Mouse (Mus musculus): ENCODE measurements at regions not wholly inside any gene's neighbourhood (a gene's known extent, or its start where the extent isn't known, plus 50 kb on each side); places are given as distances from the start of the nearest gene placed in this dataset.

GRCm38 (mm10) chr1:154126487-154126886 is 74.5 kb upstream of the Zfp648 start:
- no peaks in the 10 kb centered on the region for H3K9me3 ChIP-seq (ENCODE audit: control insufficient read depth, low read length)
- H3K27me3 ChIP-seq (replicated peaks; ENCODE audit: control insufficient read depth, insufficient read depth, low read length) = no peaks in the 10 kb centered on the region
- H3K36me3 ChIP-seq (ENCODE audit: control insufficient read depth, insufficient read depth, low read length) = no peaks in the 10 kb centered on the region
- no peak overlapping the region for H3K9ac ChIP-seq (ENCODE audit: low read depth, low read length)
- H3K27ac ChIP-seq (ENCODE audit: low read depth, low read length) = no peak overlapping the region
- no peak overlapping the region for H3K4me2 ChIP-seq
- H3K4me1 ChIP-seq (replicated peaks; ENCODE audit: control insufficient read depth, insufficient read depth, low read length) = no peaks in the 10 kb centered on the region
- no peak for DNase-seq (ENCODE audit: low spot score)
- H3K4me3 ChIP-seq (ENCODE audit: low read depth, low read length) = no peak overlapping the region
- no peak for ATAC-seq (replicated peaks; ENCODE audit: low FRiP score)
- WGBS = 61% methylated on average over 4 of the region's 4 CpGs

DNA sequence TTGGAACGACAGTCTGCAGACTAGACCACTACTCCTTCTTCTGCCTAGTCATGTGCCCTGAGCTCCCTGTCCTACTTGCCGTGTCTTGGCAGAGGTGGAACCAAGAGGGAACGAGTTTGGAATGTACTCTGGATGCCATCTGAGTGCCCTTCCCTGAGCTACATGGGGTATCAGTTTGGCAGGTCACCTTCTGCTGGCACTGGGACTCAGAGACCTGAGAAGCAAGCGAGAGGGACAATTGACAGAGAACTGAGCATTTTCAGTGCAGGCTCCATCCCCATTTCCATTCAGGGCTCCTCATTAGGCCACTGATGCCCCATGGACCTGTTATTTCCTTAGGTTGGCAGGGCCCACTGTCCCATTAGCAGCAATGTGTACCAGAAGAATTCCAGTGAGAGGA is 61.5 kb upstream of the Zfp648 start:
- ATAC-seq (replicated peaks; ENCODE audit: low FRiP score) = no peak
- H3K27ac ChIP-seq (ENCODE audit: low read depth, low read length) = no peak overlapping the region
- no peak for DNase-seq (ENCODE audit: low spot score)
- H3K4me1 ChIP-seq (replicated peaks; ENCODE audit: control insufficient read depth, insufficient read depth, low read length) = no peaks in the 10 kb centered on the region
- no peaks in the 10 kb centered on the region for H3K9me3 ChIP-seq (ENCODE audit: control insufficient read depth, low read length)
- no peaks in the 10 kb centered on the region for H3K27me3 ChIP-seq (replicated peaks; ENCODE audit: control insufficient read depth, insufficient read depth, low read length)
- H3K4me2 ChIP-seq = no peak overlapping the region
- H3K36me3 ChIP-seq (ENCODE audit: control insufficient read depth, insufficient read depth, low read length) = no peaks in the 10 kb centered on the region
- H3K9ac ChIP-seq (ENCODE audit: low read depth, low read length) = no peak overlapping the region
- WGBS = 68% methylated on average over 4 of the region's 4 CpGs
- H3K4me3 ChIP-seq (ENCODE audit: low read depth, low read length) = no peak overlapping the region

DNA sequence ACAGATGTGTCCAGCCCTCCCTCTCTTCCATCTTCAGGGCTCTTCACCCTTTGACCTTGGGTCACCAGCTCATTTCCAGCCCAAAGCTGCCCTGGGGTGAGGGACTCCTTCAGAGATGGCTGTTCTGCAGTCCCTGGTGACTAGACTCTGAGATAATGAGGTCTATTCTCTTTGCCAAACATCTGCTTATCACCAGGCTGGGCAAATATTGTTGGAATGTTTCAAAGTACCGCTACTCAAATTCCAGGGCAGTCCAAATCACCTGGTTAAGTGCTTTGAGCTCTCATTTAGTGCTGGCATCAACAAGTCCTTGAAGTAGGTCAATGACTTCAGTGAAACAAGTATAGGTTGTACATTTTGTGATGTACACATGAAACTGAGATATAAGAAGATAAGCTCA is 57.3 kb upstream of the Zfp648 start:
- no peak for DNase-seq (ENCODE audit: low spot score)
- Histone ChIP-seq H3K9ac (ENCODE audit: low read depth, low read length) (no peak overlapping the region), H3K27ac (ENCODE audit: low read depth, low read length) (no peak overlapping the region), H3K4me1 (replicated peaks; ENCODE audit: control insufficient read depth, insufficient read depth, low read length) (no peaks in the 10 kb centered on the region), H3K4me2 (no peak overlapping the region), H3K36me3 (ENCODE audit: control insufficient read depth, insufficient read depth, low read length) (no peaks in the 10 kb centered on the region), H3K27me3 (replicated peaks; ENCODE audit: control insufficient read depth, insufficient read depth, low read length) (no peaks in the 10 kb centered on the region), H3K4me3 (ENCODE audit: low read depth, low read length) (no peak overlapping the region), H3K9me3 (ENCODE audit: control insufficient read depth, low read length) (no peaks in the 10 kb centered on the region)
- ATAC-seq (replicated peaks; ENCODE audit: low FRiP score) = no peak
- 33% methylated on average over 1 of the region's 1 CpGs for WGBS

DNA sequence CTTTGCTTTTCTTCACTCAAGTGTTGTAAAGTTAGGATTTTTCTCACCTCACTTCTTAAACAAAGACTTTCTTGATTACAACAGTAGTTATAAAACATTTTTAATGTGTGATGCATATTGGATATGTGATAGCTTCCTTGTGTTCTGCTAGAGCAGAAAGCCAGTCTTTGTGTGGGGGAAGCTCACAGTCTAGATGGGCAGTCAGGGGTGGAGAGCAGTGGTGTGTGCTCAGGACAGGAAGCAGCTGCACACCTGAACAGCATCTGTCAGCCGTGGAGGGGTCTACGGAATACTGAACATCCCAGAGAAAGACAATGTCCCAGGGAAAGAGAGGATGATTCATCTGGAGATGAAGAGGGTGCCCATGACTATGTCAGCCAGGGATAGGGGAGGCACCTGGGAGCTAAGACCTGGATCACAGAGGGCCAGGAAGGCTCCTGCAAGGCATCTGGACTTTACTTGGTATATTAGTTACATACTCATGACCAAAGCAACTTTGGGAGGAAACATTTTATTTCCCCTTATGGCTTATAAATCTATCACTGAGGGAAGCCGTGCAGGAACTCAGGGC is 53.9 kb upstream of the Zfp648 start:
- H3K4me1 ChIP-seq (replicated peaks; ENCODE audit: control insufficient read depth, insufficient read depth, low read length) = no peaks in the 10 kb centered on the region; the same call in 1 of the 2 replicates
- no peaks in the 10 kb centered on the region for H3K36me3 ChIP-seq (ENCODE audit: control insufficient read depth, insufficient read depth, low read length)
- WGBS = 77% methylated on average over 3 of the region's 3 CpGs
- no peaks in the 10 kb centered on the region for H3K9me3 ChIP-seq (ENCODE audit: control insufficient read depth, low read length)
- no peaks in the 10 kb centered on the region for H3K27me3 ChIP-seq (replicated peaks; ENCODE audit: control insufficient read depth, insufficient read depth, low read length)
- H3K4me2 ChIP-seq = no peak overlapping the region
- no peak for ATAC-seq (replicated peaks; ENCODE audit: low FRiP score)
- no peak overlapping the region for H3K4me3 ChIP-seq (ENCODE audit: low read depth, low read length)
- H3K9ac ChIP-seq (ENCODE audit: low read depth, low read length) = no peak overlapping the region
- DNase-seq (ENCODE audit: low spot score) = no peak
- H3K27ac ChIP-seq (ENCODE audit: low read depth, low read length) = no peak overlapping the region

- WGBS = 87% methylated on average over 10 of the region's 10 CpGs
- no peak overlapping the region for H3K4me2 ChIP-seq
Observed at GRCm38 (mm10) chr1:154148948-154149347, 52.0 kb upstream of the Zfp648 start.

DNA sequence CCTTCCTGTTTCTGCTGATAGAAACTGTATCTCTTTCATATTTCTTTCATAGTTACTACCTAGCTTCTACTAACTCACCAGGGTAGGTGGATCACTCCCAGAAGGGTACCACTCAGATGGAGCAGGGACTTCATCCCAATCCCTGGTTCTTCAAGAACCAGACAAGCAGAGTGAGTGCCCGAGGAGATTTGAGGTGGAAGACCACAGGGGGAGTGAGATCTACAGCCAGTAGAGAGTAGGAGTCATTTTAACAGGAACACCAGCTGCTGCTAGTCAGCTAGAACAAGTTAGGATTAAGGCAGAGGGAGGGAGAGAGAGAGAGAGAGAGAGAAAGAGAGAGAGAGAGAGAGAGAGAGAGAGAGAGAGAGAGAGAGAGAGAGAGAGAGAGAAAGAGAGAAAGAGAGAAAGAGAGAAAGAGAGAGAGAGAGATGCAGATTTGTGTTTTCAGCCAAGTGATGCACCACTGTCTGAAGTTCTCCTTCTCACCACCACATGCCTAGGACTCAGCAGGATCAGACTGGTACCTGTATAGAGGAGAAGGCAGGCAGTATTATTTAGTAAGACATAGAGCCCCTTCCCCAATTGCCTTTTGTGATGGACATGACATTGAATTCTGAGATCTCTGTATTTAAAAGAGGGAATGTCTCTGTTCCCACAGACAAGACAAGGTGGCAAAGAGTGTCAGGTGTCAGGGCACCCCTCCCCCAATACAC is 51.4 kb upstream of the Zfp648 start:
- Histone ChIP-seq H3K27me3 (replicated peaks; ENCODE audit: control insufficient read depth, insufficient read depth, low read length) (no peaks in the 10 kb centered on the region), H3K9ac (ENCODE audit: low read depth, low read length) (no peak overlapping the region), H3K27ac (ENCODE audit: low read depth, low read length) (no peak overlapping the region), H3K36me3 (ENCODE audit: control insufficient read depth, insufficient read depth, low read length) (no peaks in the 10 kb centered on the region), H3K4me1 (replicated peaks; ENCODE audit: control insufficient read depth, insufficient read depth, low read length) (no peaks in the 10 kb centered on the region; the same call in 1 of the 2 replicates), H3K4me2 (no peak overlapping the region), H3K4me3 (ENCODE audit: low read depth, low read length) (no peak overlapping the region), H3K9me3 (ENCODE audit: control insufficient read depth, low read length) (no peaks in the 10 kb centered on the region)
- DNase-seq (ENCODE audit: low spot score) = no peak
- ATAC-seq (replicated peaks; ENCODE audit: low FRiP score) = no peak
- WGBS = 48% methylated on average over 1 of the region's 1 CpGs

More at GRCm38 (mm10) chr1:154148948-154149347, 52.0 kb upstream of the Zfp648 start:
- no peaks in the 10 kb centered on the region for H3K36me3 ChIP-seq (ENCODE audit: control insufficient read depth, insufficient read depth, low read length)
- no peaks in the 10 kb centered on the region; the same call in 1 of the 2 replicates for H3K4me1 ChIP-seq (replicated peaks; ENCODE audit: control insufficient read depth, insufficient read depth, low read length)
- H3K9ac ChIP-seq (ENCODE audit: low read depth, low read length) = no peak overlapping the region
- H3K27ac ChIP-seq (ENCODE audit: low read depth, low read length) = no peak overlapping the region
- no peaks in the 10 kb centered on the region for H3K9me3 ChIP-seq (ENCODE audit: control insufficient read depth, low read length)
- ATAC-seq (replicated peaks; ENCODE audit: low FRiP score) (no peak), DNase-seq (ENCODE audit: low spot score) (no peak)
- H3K27me3 ChIP-seq (replicated peaks; ENCODE audit: control insufficient read depth, insufficient read depth, low read length) = no peaks in the 10 kb centered on the region
- no peak overlapping the region for H3K4me3 ChIP-seq (ENCODE audit: low read depth, low read length)

- WGBS = 39% methylated on average over 8 of the region's 8 CpGs
- peak overlapping the region; percentile 26; the same call in 1 of the 2 replicates for H3K4me2 ChIP-seq
- peak; percentile 38 for DNase-seq (ENCODE audit: low spot score)
- no peaks in the 10 kb centered on the region for H3K36me3 ChIP-seq (ENCODE audit: control insufficient read depth, insufficient read depth, low read length)
- H3K9ac ChIP-seq (ENCODE audit: low read depth, low read length) = no peak overlapping the region
- H3K4me3 ChIP-seq (ENCODE audit: low read depth, low read length) = no peak overlapping the region
- H3K27ac ChIP-seq (ENCODE audit: low read depth, low read length) = no peak overlapping the region
- no peaks in the 10 kb centered on the region; the same call in 1 of the 2 replicates for H3K4me1 ChIP-seq (replicated peaks; ENCODE audit: control insufficient read depth, insufficient read depth, low read length)
- ATAC-seq (replicated peaks; ENCODE audit: low FRiP score) = peak; percentile 62
- H3K9me3 ChIP-seq (ENCODE audit: control insufficient read depth, low read length) = no peaks in the 10 kb centered on the region
- H3K27me3 ChIP-seq (replicated peaks; ENCODE audit: control insufficient read depth, insufficient read depth, low read length) = no peaks in the 10 kb centered on the region
Observed at GRCm38 (mm10) chr1:154150167-154150851, 50.7 kb upstream of the Zfp648 start.
